Comparison of ENCODE assay signal across 11 mouse cellular contexts in genomic region chr1:58953686-58954434, GRCm38 (mm10). TPM values are rescaled to one million over a fixed set of nuclear protein-coding genes. Genes with fewer than 3 reads are reported as not detected.
DNase-seq lines count a peak whose midpoint lies in the region; ATAC-seq and TF ChIP-seq lines count a peak whose summit lies in the region.
"Had no signal": no experiment of that assay in that cellular context is flagged by ENCODE, and none has a peak within 500 bp of the region (broad histone marks: within the 10 kb centered on the region; RNA-seq: fewer than 3 reads in every experiment).

No protein-coding gene starts in this region.

- 88% methylated on average over 9 of the region's 9 CpGs for WGBS in embryonic facial prominence, embryonic 14.5 days
- 88% methylated on average over 9 of the region's 9 CpGs for WGBS in embryonic facial prominence, embryonic 10.5 days
- 50% methylated on average over 9 of the region's 9 CpGs for WGBS in heart, postnatal 0 days

- no peak for TF ChIP-seq EP300 in heart, postnatal 0 days (IDR thresholded peaks at IDR 0.05; ENCODE audit: low read depth)

- peaks cover 49% of the 10 kb centered on the region for H3K4me1 ChIP-seq in embryonic facial prominence, embryonic 14.5 days (ENCODE audit: control insufficient read depth, insufficient read depth, low read length)
- peaks cover 69% of the 10 kb centered on the region for H3K4me1 ChIP-seq in embryonic facial prominence, embryonic 10.5 days
- H3K4me1 ChIP-seq in heart, postnatal 0 days (ENCODE audit: control insufficient read depth, insufficient read depth) = peaks cover 76% of the 10 kb centered on the region

- TF ChIP-seq CTCF in heart, postnatal 0 days (IDR thresholded peaks at IDR 0.05; ENCODE audit: low read depth) = no peak

- H3K27me3 ChIP-seq in embryonic facial prominence, embryonic 14.5 days (replicated peaks; ENCODE audit: control insufficient read depth, insufficient read depth, low read length) = no peaks in the 10 kb centered on the region
- no peaks in the 10 kb centered on the region for H3K27me3 ChIP-seq in embryonic facial prominence, embryonic 10.5 days (replicated peaks; ENCODE audit: low read depth, poor library complexity, severe bottlenecking)
- H3K27me3 ChIP-seq in heart, postnatal 0 days (ENCODE audit: control insufficient read depth, insufficient read depth, low read length) = no peaks in the 10 kb centered on the region

- no peaks in the 10 kb centered on the region for H3K9me3 ChIP-seq in embryonic facial prominence, embryonic 14.5 days (ENCODE audit: control insufficient read depth, low read length)
- no peaks in the 10 kb centered on the region for H3K9me3 ChIP-seq in embryonic facial prominence, embryonic 10.5 days
- H3K9me3 ChIP-seq in heart, postnatal 0 days (replicated peaks; ENCODE audit: control insufficient read depth, low read length) = no peaks in the 10 kb centered on the region

- no peak overlapping the region for H3K4me2 ChIP-seq in embryonic facial prominence, embryonic 14.5 days (ENCODE audit: low read depth, low read length)
- H3K4me2 ChIP-seq in heart, postnatal 0 days (ENCODE audit: low read depth, low read length) = peak overlapping the region; percentile 24; the same call in 1 of the 2 replicates

- H3K9ac ChIP-seq in embryonic facial prominence, embryonic 14.5 days (ENCODE audit: low read depth, low read length) = no peak overlapping the region
- H3K9ac ChIP-seq in heart, postnatal 0 days (replicated peaks; ENCODE audit: low read depth, low read length) = no peak overlapping the region

- peak overlapping the region; percentile 71; the same call in 1 of the 2 replicates for H3K27ac ChIP-seq in embryonic facial prominence, embryonic 14.5 days (replicated peaks; ENCODE audit: low read depth, low read length)
- H3K27ac ChIP-seq in embryonic facial prominence, embryonic 10.5 days (replicated peaks) = no peak overlapping the region
- H3K27ac ChIP-seq in heart, postnatal 0 days (ENCODE audit: low read depth) = no peak overlapping the region

- no peak for ATAC-seq in embryonic facial prominence, embryonic 14.5 days (ENCODE audit: low read depth)
- ATAC-seq in heart, postnatal 0 days (ENCODE audit: insufficient read depth, low read depth) = no peak
- ATAC-seq: forebrain, embryonic 16.5 days had no signal

- no peak overlapping the region for H3K4me3 ChIP-seq in embryonic facial prominence, embryonic 14.5 days (ENCODE audit: low read depth, low read length)
- H3K4me3 ChIP-seq in embryonic facial prominence, embryonic 10.5 days = no peak overlapping the region
- no peak overlapping the region for H3K4me3 ChIP-seq in heart, postnatal 0 days (ENCODE audit: low read depth, low read length)
- H3K4me3 ChIP-seq: myocyte had no signal

- no peaks in the 10 kb centered on the region for H3K36me3 ChIP-seq in embryonic facial prominence, embryonic 14.5 days (ENCODE audit: control insufficient read depth, insufficient read depth, low read length)
- H3K36me3 ChIP-seq in embryonic facial prominence, embryonic 10.5 days (replicated peaks) = no peaks in the 10 kb centered on the region
- no peaks in the 10 kb centered on the region for H3K36me3 ChIP-seq in heart, postnatal 0 days (replicated peaks; ENCODE audit: control insufficient read depth, insufficient read depth, low read length)

- no peak for DNase-seq in embryonic facial prominence, embryonic 14.5 days (ENCODE audit: low spot score)
- DNase-seq in embryonic facial prominence, embryonic 10.5 days (ENCODE audit: low spot score) = no peak
- peak; percentile 91 for DNase-seq in MEL-GATA-1-ER (ENCODE audit: extremely low read depth, low read depth)
- DNase-seq in heart, postnatal 0 days (ENCODE audit: low spot score) = peak; percentile 5
- DNase-seq in natural killer cell, adult 2 months (ENCODE audit: low spot score in 2 of 2) = peak; percentile 34 to 57
- DNase-seq in neural tube, embryonic 10.5 days (ENCODE audit: extremely low spot score, low spot score) = no peak
- DNase-seq in cerebellum, postnatal 36 days = no peak
- DNase-seq in layer of hippocampus, adult 11-12 months (ENCODE audit: low spot score) = no peak
- DNase-seq: adrenal gland, postnatal 25 days had no signal

RNA-seq across cellular contexts. Expression of gene Trak2, which starts 19.4 kb away (rescaled TPM):
- 12.7 and 13.4 TPM in 2 replicates for polyA plus RNA-seq in embryonic facial prominence, embryonic 14.5 days (2014; fragmentation: Nextera tagmentation; extraction: Ambion mirVana)
- 9.5 and 9.9 TPM in 2 replicates for polyA plus RNA-seq in embryonic facial prominence, embryonic 10.5 days (2016; fragmentation: Nextera tagmentation; extraction: Ambion mirVana)
- total RNA-seq in heart, postnatal 0 days (2014; rRNA removed; ENCODE audit: low replicate concordance) = 87.2 and 117 TPM in 2 replicates
- polyA plus RNA-seq in heart, postnatal 0 days (2015; fragmentation: Nextera tagmentation; extraction: Ambion mirVana) = 26.9 and 32.7 TPM in 2 replicates

RNA-seq across cellular contexts. Expression of gene Stradb, which starts 19.5 kb away (rescaled TPM):
- polyA plus RNA-seq in embryonic facial prominence, embryonic 14.5 days (2014; fragmentation: Nextera tagmentation; extraction: Ambion mirVana) = 32.3 and 32.5 TPM in 2 replicates
- polyA plus RNA-seq in embryonic facial prominence, embryonic 10.5 days (2016; fragmentation: Nextera tagmentation; extraction: Ambion mirVana) = 27.2 and 27.7 TPM in 2 replicates
- 9.7 and 22.7 TPM in 2 replicates for total RNA-seq in heart, postnatal 0 days (2014; rRNA removed; ENCODE audit: low replicate concordance)
- 25.1 and 27.4 TPM in 2 replicates for polyA plus RNA-seq in heart, postnatal 0 days (2015; fragmentation: Nextera tagmentation; extraction: Ambion mirVana)

Comparison
In these comparisons a context has a peak if more than half of its experiments do, and no peak if none do; other contexts are left out.
1. DNase-seq: peak in MEL-GATA-1-ER (single experiment), heart, postnatal 0 days (single experiment) and natural killer cell, adult 2 months (2 of 2); none in embryonic facial prominence, embryonic 14.5 days (single experiment), embryonic facial prominence, embryonic 10.5 days (single experiment), neural tube, embryonic 10.5 days (single experiment), cerebellum, postnatal 36 days (0 of 2) and layer of hippocampus, adult 11-12 months (single experiment).